In the genomic region with DNA sequence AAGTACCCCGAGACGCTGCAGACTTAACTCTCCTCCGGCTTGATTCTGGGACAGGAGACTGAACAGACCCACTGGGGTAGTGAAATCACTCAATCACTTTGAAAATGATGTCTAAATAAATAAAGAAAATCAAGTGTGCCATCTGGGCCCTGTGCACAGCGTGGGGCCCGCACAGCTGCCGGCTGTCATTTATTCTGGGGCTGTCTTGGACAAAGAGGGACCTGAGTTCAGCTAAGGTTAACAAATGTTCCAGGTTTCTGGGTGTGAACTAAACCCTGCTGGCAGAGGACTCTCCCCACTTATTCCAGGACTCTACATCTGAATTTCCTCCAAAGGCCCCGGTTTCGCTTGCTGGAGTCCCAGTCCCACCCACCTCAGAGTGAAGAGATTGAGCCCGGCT, we compare ENCODE assay signal across 21 mouse cellular contexts.
DNase-seq lines count a peak whose midpoint lies in the region; ATAC-seq and TF ChIP-seq lines count a peak whose summit lies in the region.
"Had no signal": no experiment of that assay in that cellular context is flagged by ENCODE, and none has a peak within 500 bp of the region (broad histone marks: within the 10 kb centered on the region; RNA-seq: fewer than 3 reads in every experiment).

No protein-coding gene starts in this region.

- no peak for TF ChIP-seq CTCF in forebrain, postnatal 0 days (IDR thresholded peaks at IDR 0.05; ENCODE audit: low read depth)
- TF ChIP-seq CTCF in intestine, postnatal 0 days (IDR thresholded peaks at IDR 0.05; ENCODE audit: low read depth), result no peak

- no peaks in the 10 kb centered on the region for H3K36me3 ChIP-seq in forebrain, embryonic 14.5 days (ENCODE audit: control insufficient read depth, insufficient read depth, low read length)
- H3K36me3 ChIP-seq in forebrain, postnatal 0 days (ENCODE audit: insufficient read depth), result no peaks in the 10 kb centered on the region
- no peaks in the 10 kb centered on the region for H3K36me3 ChIP-seq in hindbrain, embryonic 10.5 days
- H3K36me3 ChIP-seq in hindbrain, embryonic 14.5 days (replicated peaks; ENCODE audit: control insufficient read depth, insufficient read depth), result no peaks in the 10 kb centered on the region
- H3K36me3 ChIP-seq in intestine, postnatal 0 days (ENCODE audit: control insufficient read depth, insufficient read depth), result no peaks in the 10 kb centered on the region
- H3K36me3 ChIP-seq: embryonic facial prominence, embryonic 10.5 days; G1E; limb, embryonic 10.5 days had no signal

- ATAC-seq in forebrain, embryonic 14.5 days, result peak; percentile 26; the same call in 1 of the 2 replicates
- ATAC-seq in forebrain, postnatal 0 days, result no peak
- no peak for ATAC-seq in hindbrain, embryonic 14.5 days (ENCODE audit: low FRiP score)
- ATAC-seq in intestine, postnatal 0 days, result no peak
- ATAC-seq: hindbrain, embryonic 16.5 days; intestine, embryonic 16.5 days; liver, postnatal 0 days had no signal

- 66% methylated on average over 9 of the region's 9 CpGs for WGBS in forebrain, embryonic 14.5 days
- 50% methylated on average over 9 of the region's 9 CpGs for WGBS in forebrain, postnatal 0 days
- 65% methylated on average over 9 of the region's 9 CpGs for WGBS in hindbrain, embryonic 10.5 days
- 42% methylated on average over 9 of the region's 9 CpGs for WGBS in hindbrain, embryonic 14.5 days
- 70% methylated on average over 9 of the region's 9 CpGs for WGBS in intestine, postnatal 0 days

- no peak overlapping the region for H3K4me3 ChIP-seq in forebrain, embryonic 14.5 days (ENCODE audit: low read depth, low read length)
- no peak overlapping the region for H3K4me3 ChIP-seq in forebrain, postnatal 0 days (ENCODE audit: low read depth, low read length)
- no peak overlapping the region for H3K4me3 ChIP-seq in hindbrain, embryonic 10.5 days
- H3K4me3 ChIP-seq in hindbrain, embryonic 14.5 days (replicated peaks; ENCODE audit: low read length), result no peak overlapping the region
- no peak overlapping the region for H3K4me3 ChIP-seq in intestine, postnatal 0 days (ENCODE audit: low read depth, low read length)
- H3K4me3 ChIP-seq: embryonic facial prominence, embryonic 10.5 days; gastrocnemius, adult 2 months; heart, adult 2 months; limb, embryonic 10.5 days had no signal

- no peaks in the 10 kb centered on the region for H3K9me3 ChIP-seq in forebrain, embryonic 14.5 days (replicated peaks; ENCODE audit: control insufficient read depth, low read length)
- H3K9me3 ChIP-seq in forebrain, postnatal 0 days (ENCODE audit: low read length), result no peaks in the 10 kb centered on the region
- no peaks in the 10 kb centered on the region for H3K9me3 ChIP-seq in hindbrain, embryonic 10.5 days
- H3K9me3 ChIP-seq in hindbrain, embryonic 14.5 days (ENCODE audit: control insufficient read depth, low read length), result no peaks in the 10 kb centered on the region
- no peaks in the 10 kb centered on the region for H3K9me3 ChIP-seq in intestine, postnatal 0 days (ENCODE audit: control insufficient read depth)
- H3K9me3 ChIP-seq: embryonic facial prominence, embryonic 10.5 days; limb, embryonic 10.5 days had no signal

- H3K27ac ChIP-seq in forebrain, embryonic 14.5 days (ENCODE audit: low read depth, low read length), result no peak overlapping the region
- no peak overlapping the region for H3K27ac ChIP-seq in forebrain, postnatal 0 days (ENCODE audit: low read depth, low read length)
- no peak overlapping the region for H3K27ac ChIP-seq in hindbrain, embryonic 10.5 days
- no peak overlapping the region for H3K27ac ChIP-seq in hindbrain, embryonic 14.5 days
- no peak overlapping the region for H3K27ac ChIP-seq in intestine, postnatal 0 days (ENCODE audit: low read depth, low read length)
- H3K27ac ChIP-seq: embryonic facial prominence, embryonic 10.5 days; gastrocnemius, adult 2 months; heart, adult 2 months; limb, embryonic 10.5 days had no signal

- H3K4me1 ChIP-seq in forebrain, embryonic 14.5 days (ENCODE audit: control insufficient read depth, insufficient read depth, low read length), result 0 out of 2 replicates have a peak, but pooled peaks cover 3% of the 10 kb centered on the region
- no peaks in the 10 kb centered on the region for H3K4me1 ChIP-seq in forebrain, postnatal 0 days (ENCODE audit: insufficient read depth)
- H3K4me1 ChIP-seq in hindbrain, embryonic 10.5 days (replicated peaks), result peaks cover 5% of the 10 kb centered on the region; the same call in 1 of the 2 replicates
- no peaks in the 10 kb centered on the region for H3K4me1 ChIP-seq in hindbrain, embryonic 14.5 days (replicated peaks; ENCODE audit: control insufficient read depth, insufficient read depth, low read length)
- H3K4me1 ChIP-seq in intestine, postnatal 0 days (replicated peaks; ENCODE audit: control insufficient read depth, insufficient read depth, low read length), result no peaks in the 10 kb centered on the region
- H3K4me1 ChIP-seq: embryonic facial prominence, embryonic 10.5 days; limb, embryonic 10.5 days had no signal

- H3K27me3 ChIP-seq in forebrain, embryonic 14.5 days (replicated peaks; ENCODE audit: control insufficient read depth, insufficient read depth, low read length), result no peaks in the 10 kb centered on the region
- no peaks in the 10 kb centered on the region for H3K27me3 ChIP-seq in forebrain, postnatal 0 days (ENCODE audit: insufficient read depth, low read length)
- no peaks in the 10 kb centered on the region for H3K27me3 ChIP-seq in hindbrain, embryonic 10.5 days (ENCODE audit: insufficient read depth, poor library complexity, severe bottlenecking)
- no peaks in the 10 kb centered on the region for H3K27me3 ChIP-seq in hindbrain, embryonic 14.5 days (ENCODE audit: control insufficient read depth, insufficient read depth, low read length)
- no peaks in the 10 kb centered on the region for H3K27me3 ChIP-seq in intestine, postnatal 0 days (replicated peaks; ENCODE audit: control insufficient read depth, insufficient read depth, low read length)

- DNase-seq in forebrain, embryonic 14.5 days (ENCODE audit: low spot score), result no peak
- no peak for DNase-seq in forebrain, postnatal 0 days
- peak; percentile 13 for DNase-seq in hindbrain, embryonic 10.5 days (ENCODE audit: low spot score)
- DNase-seq in hindbrain, embryonic 14.5 days (ENCODE audit: low spot score), result no peak
- DNase-seq in retina, postnatal 1 day, result peak; percentile 8
- no peak for DNase-seq in retina, embryonic 14.5 days (ENCODE audit: low spot score)
- DNase-seq in skeletal muscle tissue, adult 2 months (ENCODE audit: low read depth, low spot score), result peak; percentile 25
- DNase-seq: adrenal gland, postnatal 36 days; cerebellum, adult 18-20 months; gastrocnemius, adult 2 months; layer of hippocampus, adult 9-11 months; liver, postnatal 0 days; midbrain, embryonic 14.5 days; right cerebral cortex, postnatal 4 days had no signal

- H3K4me2 ChIP-seq in forebrain, embryonic 14.5 days (ENCODE audit: low read length), result no peak overlapping the region
- no peak overlapping the region for H3K4me2 ChIP-seq in forebrain, postnatal 0 days (ENCODE audit: low read depth)
- H3K4me2 ChIP-seq in hindbrain, embryonic 14.5 days (replicated peaks), result no peak overlapping the region
- no peak overlapping the region for H3K4me2 ChIP-seq in intestine, postnatal 0 days (replicated peaks; ENCODE audit: low read depth)

- H3K9ac ChIP-seq in forebrain, embryonic 14.5 days (ENCODE audit: low read length), result no peak overlapping the region
- H3K9ac ChIP-seq in forebrain, postnatal 0 days, result no peak overlapping the region
- no peak overlapping the region for H3K9ac ChIP-seq in hindbrain, embryonic 14.5 days
- no peak overlapping the region for H3K9ac ChIP-seq in intestine, postnatal 0 days (ENCODE audit: low read depth, low read length)
- H3K9ac ChIP-seq: liver, postnatal 0 days had no signal

Comparison
In these comparisons a context has a peak if more than half of its experiments do, and no peak if none do; other contexts are left out.
1. DNase-seq: peak in hindbrain, embryonic 10.5 days (single experiment), retina, postnatal 1 day (single experiment) and skeletal muscle tissue, adult 2 months (single experiment); none in forebrain, embryonic 14.5 days (single experiment), forebrain, postnatal 0 days (single experiment), hindbrain, embryonic 14.5 days (single experiment) and retina, embryonic 14.5 days (single experiment).